Mouse (Mus musculus): ENCODE results near the gene Sar1b. TPM values are rescaled to one million over a fixed set of nuclear protein-coding genes. Genes with fewer than 3 reads are reported as not detected.
"Not testable (repeated sequence)": the region's sequence is repeated elsewhere in the genome, so short reads cannot be mapped to it uniquely, and the experiment has no call there.

The Sar1b gene
- total and polyA plus RNA-seq, 2 experiments from 2014 or later: 114 to 221 TPM

DNA sequence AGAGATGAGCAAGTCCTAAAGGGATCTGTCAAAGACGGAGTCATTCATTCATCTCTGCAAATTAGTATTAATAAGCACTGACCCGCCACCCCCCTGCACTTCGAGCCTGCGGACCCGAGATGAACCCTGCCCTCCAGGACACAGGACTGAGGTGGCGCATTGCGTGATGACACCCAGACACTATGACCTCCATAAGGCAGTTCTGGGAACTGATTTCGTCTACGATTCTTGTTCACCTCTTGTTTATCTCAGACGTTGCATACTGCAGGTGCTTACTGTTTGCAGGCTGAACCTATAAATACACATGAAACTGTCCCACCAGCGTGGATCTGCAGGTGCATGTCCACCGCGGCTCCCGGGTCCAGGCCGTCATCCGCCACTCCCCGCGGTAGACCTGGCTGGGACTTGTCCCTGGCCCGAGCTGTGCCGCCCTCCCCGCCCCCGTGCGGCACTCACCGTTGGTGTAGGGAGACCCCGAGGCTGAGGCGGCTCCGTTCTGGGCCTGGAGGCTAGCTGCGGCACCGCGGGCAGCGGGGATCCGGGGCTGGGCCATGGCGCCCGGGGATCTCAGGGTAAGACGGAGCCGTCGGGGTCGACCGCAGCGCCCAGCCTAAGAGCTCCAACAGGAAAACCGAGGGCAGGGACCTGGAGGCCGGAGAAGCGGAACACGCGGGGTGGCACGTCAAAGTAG is 7.7 kb upstream of the Sar1b start:
- Histone ChIP-seq H3K27ac (ENCODE audit: low read depth, low read length) (peak overlapping the region; percentile 76), H3K9me3 (ENCODE audit: low read length) (no peaks in the 10 kb centered on the region), H3K27me3 (ENCODE audit: insufficient read depth, low read length) (no peaks in the 10 kb centered on the region), H3K4me2 (ENCODE audit: low read depth) (peak overlapping the region; percentile 77), H3K36me3 (ENCODE audit: insufficient read depth) (no peaks in the 10 kb centered on the region), H3K4me1 (ENCODE audit: insufficient read depth) (peaks cover 8% of the 10 kb centered on the region; the same call in 1 of the 2 replicates), H3K4me3 (ENCODE audit: low read depth, low read length) (peak overlapping the region; percentile 96), H3K9ac (peak overlapping the region; percentile 89)
- WGBS: 1% methylated on average over 45 of the region's 46 CpGs
- ATAC-seq (peak; percentile 75), DNase-seq (peak; percentile 2)
- no peak for TF ChIP-seq CTCF (IDR thresholded peaks at IDR 0.05; ENCODE audit: low read depth)

GRCm38 (mm10) chr11:51756352-51756771 is 7.1 kb upstream of the Sar1b start:
- H3K9ac ChIP-seq: peak overlapping the region; percentile 89
- no peaks in the 10 kb centered on the region for H3K27me3 ChIP-seq (ENCODE audit: insufficient read depth, low read length)
- peaks cover 8% of the 10 kb centered on the region; the same call in 1 of the 2 replicates for H3K4me1 ChIP-seq (ENCODE audit: insufficient read depth)
- no peaks in the 10 kb centered on the region for H3K36me3 ChIP-seq (ENCODE audit: insufficient read depth)
- under 1% methylated on average over 41 of the region's 41 CpGs for WGBS
- H3K4me3 ChIP-seq (ENCODE audit: low read depth, low read length): peak overlapping the region; percentile 96
- no peaks in the 10 kb centered on the region for H3K9me3 ChIP-seq (ENCODE audit: low read length)
- peak overlapping the region; percentile 76 for H3K27ac ChIP-seq (ENCODE audit: low read depth, low read length)
- peak; percentile 99 for ATAC-seq
- H3K4me2 ChIP-seq (ENCODE audit: low read depth): peak overlapping the region; percentile 77
- peak; percentile 89 for DNase-seq
- no peak for TF ChIP-seq CTCF (IDR thresholded peaks at IDR 0.05; ENCODE audit: low read depth)

DNA sequence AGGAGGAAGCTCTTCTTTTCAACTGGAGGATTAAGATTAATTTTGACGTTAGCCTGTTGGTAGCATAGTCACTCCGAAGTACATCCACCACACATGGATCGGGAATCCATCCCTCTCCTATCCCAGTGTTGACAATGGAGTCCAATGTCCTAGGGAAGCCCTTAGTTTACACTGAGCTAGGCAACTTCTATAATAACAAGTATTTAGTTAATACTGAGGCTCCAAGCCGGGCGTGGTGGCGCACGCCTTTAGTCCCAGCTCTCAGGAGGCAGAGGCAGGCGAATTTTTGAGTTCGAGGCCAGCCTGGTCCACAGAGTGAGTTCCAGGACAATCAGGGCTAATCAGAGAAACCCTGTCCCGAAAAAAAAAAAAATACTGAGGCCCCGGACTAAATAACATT is 6.5 kb upstream of the Sar1b start:
- WGBS: 75% methylated on average over 11 of the region's 11 CpGs
- DNase-seq: no peak
- Histone ChIP-seq H3K4me3 (ENCODE audit: low read depth, low read length) (peak overlapping the region; percentile 96), H3K36me3 (ENCODE audit: insufficient read depth) (no peaks in the 10 kb centered on the region), H3K27ac (ENCODE audit: low read depth, low read length) (peak overlapping the region; percentile 76; the same call in 1 of the 2 replicates), H3K9ac (peak overlapping the region; percentile 89), H3K9me3 (ENCODE audit: low read length) (no peaks in the 10 kb centered on the region), H3K27me3 (ENCODE audit: insufficient read depth, low read length) (no peaks in the 10 kb centered on the region), H3K4me1 (ENCODE audit: insufficient read depth) (peaks cover 8% of the 10 kb centered on the region; the same call in 1 of the 2 replicates), H3K4me2 (ENCODE audit: low read depth) (peak overlapping the region; percentile 77)
- ATAC-seq: no peak
- TF ChIP-seq CTCF (IDR thresholded peaks at IDR 0.05; ENCODE audit: low read depth): no peak

DNA sequence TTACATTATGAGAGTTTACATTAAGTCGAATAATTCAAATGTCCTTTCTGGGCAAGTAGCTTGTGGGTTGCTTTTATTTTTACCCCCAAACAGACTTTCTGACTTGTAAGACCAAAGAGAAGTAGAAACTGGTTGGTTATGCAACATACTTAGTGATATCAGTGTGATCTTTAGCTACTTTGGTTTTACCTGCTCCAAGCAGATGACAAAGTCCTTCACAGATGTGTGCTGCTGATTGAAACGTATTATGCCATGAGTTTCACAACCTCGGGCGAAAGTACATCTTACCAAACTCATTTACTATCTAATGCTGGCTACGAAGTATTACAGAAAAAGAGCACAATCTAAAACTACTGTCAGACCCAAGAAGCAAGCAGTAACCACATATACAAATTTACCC is 5.9 kb upstream of the Sar1b start:
- no peak overlapping the region for H3K27ac ChIP-seq (ENCODE audit: low read depth, low read length)
- no peak for TF ChIP-seq CTCF (IDR thresholded peaks at IDR 0.05; ENCODE audit: low read depth)
- no peak overlapping the region for H3K4me3 ChIP-seq (ENCODE audit: low read depth, low read length)
- H3K27me3 ChIP-seq (ENCODE audit: insufficient read depth, low read length): no peaks in the 10 kb centered on the region
- no peak for DNase-seq
- H3K4me2 ChIP-seq (ENCODE audit: low read depth): no peak overlapping the region
- H3K9ac ChIP-seq: no peak overlapping the region
- H3K9me3 ChIP-seq (ENCODE audit: low read length): no peaks in the 10 kb centered on the region
- H3K4me1 ChIP-seq (ENCODE audit: insufficient read depth): peaks cover 8% of the 10 kb centered on the region; the same call in 1 of the 2 replicates
- 92% methylated on average over 5 of the region's 5 CpGs for WGBS
- H3K36me3 ChIP-seq (ENCODE audit: insufficient read depth): no peaks in the 10 kb centered on the region
- ATAC-seq: no peak

DNA sequence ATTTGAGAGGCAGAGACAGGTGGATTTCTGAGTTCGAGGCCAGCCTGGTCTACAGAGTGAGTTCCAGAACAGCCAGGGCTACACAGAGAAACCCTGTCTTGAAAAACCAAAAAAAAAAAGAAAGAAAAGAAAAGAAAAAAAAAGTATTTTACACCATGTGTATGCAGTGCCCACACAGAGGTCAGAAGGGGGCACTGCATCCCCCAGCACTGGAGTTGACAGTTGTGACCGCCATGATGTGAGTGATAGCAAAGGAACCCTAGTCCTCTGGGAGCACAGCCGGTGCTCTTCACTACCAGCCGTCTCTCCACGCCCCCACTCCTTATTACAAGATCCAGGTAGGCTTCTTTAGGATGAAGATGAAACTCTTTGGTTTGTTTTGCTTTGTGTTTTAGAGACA is 5.3 kb upstream of the Sar1b start:
- not testable (repeated sequence) for ATAC-seq; H3K27ac ChIP-seq (ENCODE audit: low read depth, low read length); H3K9me3 ChIP-seq (ENCODE audit: low read length); H3K4me3 ChIP-seq (ENCODE audit: low read depth, low read length); H3K4me2 ChIP-seq (ENCODE audit: low read depth); H3K27me3 ChIP-seq (ENCODE audit: insufficient read depth, low read length); H3K36me3 ChIP-seq (ENCODE audit: insufficient read depth); DNase-seq; H3K9ac ChIP-seq
- WGBS: 89% methylated on average over 5 of the region's 5 CpGs
- H3K4me1 ChIP-seq (ENCODE audit: insufficient read depth): peaks cover 13% of the 10 kb centered on the region; the same call in 1 of the 2 replicates

DNA sequence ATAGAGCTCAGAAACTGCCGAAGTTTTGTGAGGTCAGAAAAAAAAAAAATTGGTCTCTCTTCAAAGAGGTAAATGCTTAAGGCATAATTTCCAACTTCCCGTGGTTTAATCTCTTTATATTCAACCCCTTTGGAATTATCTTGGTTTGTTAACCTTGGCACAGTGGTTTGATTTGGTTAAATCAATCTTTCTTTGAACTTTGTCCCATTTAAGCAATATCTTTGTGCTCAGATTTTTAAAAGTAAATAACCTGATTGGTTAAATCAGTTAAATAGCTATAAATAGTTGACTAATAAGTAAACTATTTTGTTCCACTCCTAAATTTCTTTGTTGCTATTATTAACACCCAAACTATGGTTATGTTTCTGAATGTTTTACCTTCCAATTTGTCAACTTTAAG is 4.2 kb upstream of the Sar1b start:
- no peak for ATAC-seq
- Histone ChIP-seq H3K4me2 (ENCODE audit: low read depth) (no peak overlapping the region), H3K9me3 (ENCODE audit: low read length) (no peaks in the 10 kb centered on the region), H3K27me3 (ENCODE audit: insufficient read depth, low read length) (no peaks in the 10 kb centered on the region), H3K4me3 (ENCODE audit: low read depth, low read length) (no peak overlapping the region), H3K36me3 (ENCODE audit: insufficient read depth) (no peaks in the 10 kb centered on the region), H3K9ac (no peak overlapping the region), H3K27ac (ENCODE audit: low read depth, low read length) (no peak overlapping the region), H3K4me1 (ENCODE audit: insufficient read depth) (peaks cover 13% of the 10 kb centered on the region; the same call in 1 of the 2 replicates)
- no peak for DNase-seq
- no peak for TF ChIP-seq CTCF (IDR thresholded peaks at IDR 0.05; ENCODE audit: low read depth)
- 81% methylated on average over 2 of the region's 2 CpGs for WGBS

- Histone ChIP-seq H3K4me1 (ENCODE audit: insufficient read depth) (peaks cover 12% of the 10 kb centered on the region; the same call in 1 of the 2 replicates), H3K27me3 (ENCODE audit: insufficient read depth, low read length) (no peaks in the 10 kb centered on the region), H3K9ac (no peak overlapping the region), H3K4me2 (ENCODE audit: low read depth) (no peak overlapping the region), H3K36me3 (ENCODE audit: insufficient read depth) (no peaks in the 10 kb centered on the region), H3K4me3 (ENCODE audit: low read depth, low read length) (no peak overlapping the region), H3K27ac (ENCODE audit: low read depth, low read length) (no peak overlapping the region), H3K9me3 (ENCODE audit: low read length) (no peaks in the 10 kb centered on the region)
- ATAC-seq (no peak), DNase-seq (no peak)
- 84% methylated on average over 6 of the region's 6 CpGs for WGBS
- TF ChIP-seq CTCF (IDR thresholded peaks at IDR 0.05; ENCODE audit: low read depth): no peak
These were observed 3.4 kb upstream of the Sar1b start for GRCm38 (mm10) chr11:51759941-51760657.

Measured in forebrain, postnatal 0 days (tissue).